Mouse (Mus musculus) neural tube, embryonic 15.5 days (tissue): ENCODE measurements around the gene Olfr1505. TPM values are rescaled to one million over a fixed set of nuclear protein-coding genes. Genes with fewer than 3 reads are reported as not detected.

ENCODE experiments used
- ATAC-seq: fragments of 200-750 bp; cut with Nextera tagmentation; 2 replicates; pipeline ENCODE4 v1.8.0; 2017; ENCODE audit warnings: mild to moderate bottlenecking, moderate TSS enrichment, moderate library complexity; ENCODE audit not compliant: low FRiP score
- H3K27ac ChIP-seq: fragments of 300-500 bp; sonication (generic); replicated peaks from 2 replicates; pipeline ENCODE4 v1.5.1; 2015; ENCODE audit warnings: mild to moderate bottlenecking, inconsistent platforms
- H3K27me3 ChIP-seq: fragments of 300-500 bp; sonication (generic); replicated peaks from 2 replicates; pipeline ENCODE4 v1.6.1; 2015; ENCODE audit warnings: inconsistent platforms
- H3K36me3 ChIP-seq: fragments of 300-500 bp; sonication (generic); 2 replicates; pipeline ENCODE4 v1.6.1; 2015; ENCODE audit warnings: inconsistent platforms
- H3K4me1 ChIP-seq: fragments of 300-500 bp; sonication (generic); 2 replicates; pipeline ENCODE4 v1.6.1; 2015; ENCODE audit warnings: inconsistent platforms
- H3K4me2 ChIP-seq: fragments of 300-500 bp; sonication (generic); 2 replicates; pipeline ENCODE4 v1.6.1; 2015; ENCODE audit warnings: inconsistent platforms, mild to moderate bottlenecking, moderate library complexity
- H3K4me3 ChIP-seq: fragments of 300-500 bp; sonication (generic); replicated peaks from 2 replicates; pipeline ENCODE4 v1.5.1; 2015; ENCODE audit warnings: mild to moderate bottlenecking, inconsistent platforms
- H3K9ac ChIP-seq: fragments of 300-500 bp; sonication (generic); replicated peaks from 2 replicates; pipeline ENCODE4 v1.6.1; 2015; ENCODE audit warnings: mild to moderate bottlenecking, inconsistent platforms
- H3K9me3 ChIP-seq: fragments of 300-500 bp; sonication (generic); replicated peaks from 2 replicates; pipeline ENCODE4 v1.6.1; 2016; ENCODE audit warnings: inconsistent platforms
- WGBS: fragments of 180-500 bp; shearing (Covaris S2); methylation state at CpG from one replicate; pipeline ENCODE4 v1.1.7; 2015; ENCODE audit warnings: mixed read lengths; 5-methylcytosine and 5-hydroxymethylcytosine counted together
- polyA plus RNA-seq: library from polyadenylated mRNA; unstranded; fragments of >200 nt; fragmentation: Nextera tagmentation; extraction: Ambion mirVana; gene quantifications from 2 replicates; pipeline ENCODE4 v1.2.1, GENCODE M21; 2015

Gene Olfr1505
- not detected in 2 replicates for polyA plus RNA-seq

DNA sequence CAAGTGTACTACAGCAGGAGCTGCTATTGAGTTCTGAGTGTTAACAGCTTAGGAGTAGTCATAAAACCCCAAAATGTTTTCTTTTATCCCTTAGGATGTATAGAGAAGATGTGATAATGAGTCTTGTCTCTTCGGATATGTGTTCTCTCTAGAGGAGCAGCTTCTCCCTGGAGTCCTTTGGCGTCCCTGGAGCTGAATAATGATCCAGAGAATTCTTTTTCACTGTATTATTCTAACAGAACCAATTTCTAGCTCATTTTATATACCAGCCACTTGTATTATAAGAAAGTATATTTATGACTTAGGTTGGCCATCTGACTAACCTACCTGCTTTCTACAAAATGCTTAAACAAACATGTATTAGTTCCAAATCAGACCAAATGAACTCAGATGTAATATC, at the start of gene Olfr1505:
Gene Olfr1505, plus strand, starts transcription at position 301 of the 400 bp plus-strand sequence.
- ATAC-seq, result no peak
- Histone ChIP-seq H3K9ac (no peak within 1 kb of the TSS), H3K27ac (no peak within 1 kb of the TSS), H3K4me1 (no peaks in the 10 kb centered on the region), H3K36me3 (no peaks in the 10 kb centered on the region), H3K4me2 (no peak within 1 kb of the TSS), H3K9me3 (no peaks in the 10 kb centered on the region), H3K4me3 (no peak within 1 kb of the TSS), H3K27me3 (no peaks in the 10 kb centered on the region)
- WGBS, result 73% methylated on average over 2 of the region's 2 CpGs

DNA sequence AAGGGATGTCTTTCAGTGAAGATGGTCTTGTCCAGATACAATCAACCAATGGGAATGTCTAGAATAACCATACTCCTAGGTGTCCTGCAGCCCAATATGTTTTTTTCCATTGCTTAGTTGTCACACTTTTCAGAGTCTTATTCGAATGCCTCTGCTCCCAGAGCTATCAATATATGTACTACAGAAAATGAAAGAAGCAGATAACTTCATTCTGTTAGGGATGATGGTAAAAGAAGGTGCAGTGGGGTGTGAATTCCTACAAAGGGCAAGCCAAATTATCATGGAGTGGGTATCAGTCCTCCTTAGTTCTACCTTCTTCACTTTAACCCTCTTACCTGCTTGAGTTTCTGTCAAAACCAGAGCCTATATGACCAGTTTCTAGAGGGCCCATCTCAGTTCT, 15.5 kb upstream of the Olfr1505 start, which contains the start of gene Olfr1504:
Gene Olfr1504, minus strand, starts transcription at position 101 of the 400 bp plus-strand sequence.
- no peaks in the 10 kb centered on the region for H3K4me1 ChIP-seq
- 62% methylated on average over 1 of the region's 1 CpGs for WGBS
- no peaks in the 10 kb centered on the region for H3K9me3 ChIP-seq
- H3K27me3 ChIP-seq, result no peaks in the 10 kb centered on the region
- no peak within 1 kb of the TSS for H3K4me2 ChIP-seq
- H3K4me3 ChIP-seq, result no peak within 1 kb of the TSS
- ATAC-seq, result no peak
- H3K9ac ChIP-seq, result no peak within 1 kb of the TSS
- no peaks in the 10 kb centered on the region for H3K36me3 ChIP-seq
- no peak within 1 kb of the TSS for H3K27ac ChIP-seq

Other genes with a start within 250 kb of the Olfr1505 start
- gene Olfr1491, start 216.3 kb upstream of the Olfr1505 start, polyA plus RNA-seq, result not detected in 2 replicates
- not detected in 2 replicates for gene Olfr1493-ps1, start 190.3 kb upstream of the Olfr1505 start, polyA plus RNA-seq
- gene Olfr1494, start 173.8 kb upstream of the Olfr1505 start, polyA plus RNA-seq, result not detected in 2 replicates
- gene Olfr1495, start 148.9 kb upstream of the Olfr1505 start, polyA plus RNA-seq, result not detected in 2 replicates
- not detected in 2 replicates for gene Olfr1496, start 135.7 kb upstream of the Olfr1505 start, polyA plus RNA-seq
- gene Olfr1497, start 115.3 kb upstream of the Olfr1505 start, polyA plus RNA-seq, result not detected in 2 replicates
- not detected in 2 replicates for gene Olfr1499, start 94.1 kb upstream of the Olfr1505 start, polyA plus RNA-seq
- not detected in 2 replicates for gene Olfr1500, start 83.0 kb upstream of the Olfr1505 start, polyA plus RNA-seq
- not detected in 2 replicates for gene Olfr1501, start 62.8 kb upstream of the Olfr1505 start, polyA plus RNA-seq
- not detected in 2 replicates for gene Olfr1502, start 51.7 kb upstream of the Olfr1505 start, polyA plus RNA-seq
- gene Olfr1504, start 15.6 kb upstream of the Olfr1505 start, polyA plus RNA-seq, result not detected in 2 replicates